Mouse (Mus musculus): ENCODE results near the gene Actrt2. TPM values are rescaled to one million over a fixed set of nuclear protein-coding genes. Genes with fewer than 3 reads are reported as not detected.

Gene Actrt2
- polyA plus RNA-seq, 1 experiment from 2014 or later: not detected

- ATAC-seq (ENCODE audit: insufficient read depth, low FRiP score, low read depth): no peak
- H3K4me1 ChIP-seq: no peaks in the 10 kb centered on the region
Observed at GRCm38 (mm10) chr4:154700921-154701412, 33.3 kb upstream of the Actrt2 start.

GRCm38 (mm10) chr4:154700436-154700835 is 32.8 kb upstream of the Actrt2 start:
- H3K4me1 ChIP-seq: no peaks in the 10 kb centered on the region
- no peaks in the 10 kb centered on the region for H3K36me3 ChIP-seq
- no peaks in the 10 kb centered on the region for H3K27me3 ChIP-seq (replicated peaks)
- H3K9ac ChIP-seq: no peak overlapping the region
- WGBS: 88% methylated on average over 6 of the region's 6 CpGs
- H3K27ac ChIP-seq: no peak overlapping the region
- ATAC-seq (ENCODE audit: insufficient read depth, low FRiP score, low read depth): no peak
- H3K4me2 ChIP-seq: no peak overlapping the region
- H3K9me3 ChIP-seq: no peaks in the 10 kb centered on the region
- H3K4me3 ChIP-seq (replicated peaks): no peak overlapping the region

More at GRCm38 (mm10) chr4:154700921-154701412, 33.3 kb upstream of the Actrt2 start:
- H3K27ac ChIP-seq: no peak overlapping the region
- H3K4me2 ChIP-seq: no peak overlapping the region
- H3K36me3 ChIP-seq: no peaks in the 10 kb centered on the region
- H3K9me3 ChIP-seq: no peaks in the 10 kb centered on the region
- no peak overlapping the region for H3K4me3 ChIP-seq (replicated peaks)
- no peaks in the 10 kb centered on the region for H3K27me3 ChIP-seq (replicated peaks)
- WGBS: 84% methylated on average over 13 of the region's 13 CpGs
- H3K9ac ChIP-seq: no peak overlapping the region

GRCm38 (mm10) chr4:154699236-154699635 is 31.6 kb upstream of the Actrt2 start:
- Histone ChIP-seq H3K36me3 (no peaks in the 10 kb centered on the region), H3K27ac (no peak overlapping the region), H3K9me3 (no peaks in the 10 kb centered on the region), H3K4me3 (replicated peaks) (no peak overlapping the region), H3K4me2 (no peak overlapping the region), H3K27me3 (replicated peaks) (no peaks in the 10 kb centered on the region), H3K9ac (no peak overlapping the region), H3K4me1 (no peaks in the 10 kb centered on the region)
- 75% methylated on average over 8 of the region's 8 CpGs for WGBS
- ATAC-seq (ENCODE audit: insufficient read depth, low FRiP score, low read depth): no peak

- no peak overlapping the region for H3K4me2 ChIP-seq
- no peak for ATAC-seq (ENCODE audit: insufficient read depth, low FRiP score, low read depth)
- H3K36me3 ChIP-seq: no peaks in the 10 kb centered on the region
- no peaks in the 10 kb centered on the region for H3K27me3 ChIP-seq (replicated peaks)
- no peak overlapping the region for H3K4me3 ChIP-seq (replicated peaks)
- H3K9me3 ChIP-seq: no peaks in the 10 kb centered on the region
- no peak overlapping the region for H3K27ac ChIP-seq
- WGBS: 100% methylated on average over 1 of the region's 1 CpGs
- H3K4me1 ChIP-seq: no peaks in the 10 kb centered on the region
- no peak overlapping the region for H3K9ac ChIP-seq
Observed at GRCm38 (mm10) chr4:154698631-154699030, 31.0 kb upstream of the Actrt2 start.

- Histone ChIP-seq H3K27me3 (replicated peaks) (no peaks in the 10 kb centered on the region), H3K4me1 (no peaks in the 10 kb centered on the region), H3K9me3 (no peaks in the 10 kb centered on the region), H3K4me3 (replicated peaks) (no peak overlapping the region), H3K9ac (no peak overlapping the region), H3K4me2 (no peak overlapping the region), H3K27ac (no peak overlapping the region), H3K36me3 (no peaks in the 10 kb centered on the region)
- ATAC-seq (ENCODE audit: insufficient read depth, low FRiP score, low read depth): no peak
- 71% methylated on average over 16 of the region's 16 CpGs for WGBS
Observed at GRCm38 (mm10) chr4:154698021-154698590, 30.4 kb upstream of the Actrt2 start.

GRCm38 (mm10) chr4:154697476-154697875 is 29.8 kb upstream of the Actrt2 start:
- WGBS: 76% methylated on average over 5 of the region's 5 CpGs
- no peak for ATAC-seq (ENCODE audit: insufficient read depth, low FRiP score, low read depth)
- H3K4me3 ChIP-seq (replicated peaks): no peak overlapping the region

GRCm38 (mm10) chr4:154696552-154696951 is 28.9 kb upstream of the Actrt2 start:
- no peak overlapping the region for H3K4me2 ChIP-seq
- no peaks in the 10 kb centered on the region for H3K9me3 ChIP-seq
- ATAC-seq (ENCODE audit: insufficient read depth, low FRiP score, low read depth): no peak
- no peaks in the 10 kb centered on the region for H3K27me3 ChIP-seq (replicated peaks)
- no peak overlapping the region for H3K9ac ChIP-seq
- no peak overlapping the region for H3K4me3 ChIP-seq (replicated peaks)
- H3K4me1 ChIP-seq: no peaks in the 10 kb centered on the region
- no peak overlapping the region for H3K27ac ChIP-seq
- WGBS: 71% methylated on average over 5 of the region's 5 CpGs
- no peaks in the 10 kb centered on the region for H3K36me3 ChIP-seq

More at GRCm38 (mm10) chr4:154697476-154697875, 29.8 kb upstream of the Actrt2 start:
- no peak overlapping the region for H3K27ac ChIP-seq
- no peak overlapping the region for H3K9ac ChIP-seq
- H3K4me1 ChIP-seq: no peaks in the 10 kb centered on the region
- no peaks in the 10 kb centered on the region for H3K27me3 ChIP-seq (replicated peaks)
- H3K36me3 ChIP-seq: no peaks in the 10 kb centered on the region
- H3K9me3 ChIP-seq: no peaks in the 10 kb centered on the region
- no peak overlapping the region for H3K4me2 ChIP-seq

- no peaks in the 10 kb centered on the region for H3K4me1 ChIP-seq
- H3K4me2 ChIP-seq: no peak overlapping the region
- no peak overlapping the region for H3K27ac ChIP-seq
- no peak overlapping the region for H3K9ac ChIP-seq
- no peak overlapping the region for H3K4me3 ChIP-seq (replicated peaks)
- H3K27me3 ChIP-seq (replicated peaks): no peaks in the 10 kb centered on the region
- 12% methylated on average over 4 of the region's 4 CpGs for WGBS
- H3K36me3 ChIP-seq: no peaks in the 10 kb centered on the region
- ATAC-seq (ENCODE audit: insufficient read depth, low FRiP score, low read depth): no peak
- no peaks in the 10 kb centered on the region for H3K9me3 ChIP-seq
Observed at GRCm38 (mm10) chr4:154696146-154696545, 28.5 kb upstream of the Actrt2 start.

GRCm38 (mm10) chr4:154694361-154694760 is 26.7 kb upstream of the Actrt2 start:
- H3K27ac ChIP-seq: no peak overlapping the region
- no peaks in the 10 kb centered on the region for H3K36me3 ChIP-seq
- no peaks in the 10 kb centered on the region for H3K27me3 ChIP-seq (replicated peaks)
- H3K4me1 ChIP-seq: no peaks in the 10 kb centered on the region
- no peak for ATAC-seq (ENCODE audit: insufficient read depth, low FRiP score, low read depth)
- 80% methylated on average over 5 of the region's 5 CpGs for WGBS
- H3K9me3 ChIP-seq: no peaks in the 10 kb centered on the region
- H3K4me2 ChIP-seq: no peak overlapping the region
- H3K4me3 ChIP-seq (replicated peaks): no peak overlapping the region
- no peak overlapping the region for H3K9ac ChIP-seq

GRCm38 (mm10) chr4:154693348-154694015 is 25.8 kb upstream of the Actrt2 start:
- Histone ChIP-seq H3K4me2 (no peak overlapping the region), H3K4me3 (replicated peaks) (no peak overlapping the region), H3K36me3 (no peaks in the 10 kb centered on the region), H3K27ac (no peak overlapping the region), H3K27me3 (replicated peaks) (no peaks in the 10 kb centered on the region), H3K9me3 (no peaks in the 10 kb centered on the region), H3K9ac (no peak overlapping the region), H3K4me1 (no peaks in the 10 kb centered on the region)
- no peak for ATAC-seq (ENCODE audit: insufficient read depth, low FRiP score, low read depth)
- 72% methylated on average over 20 of the region's 20 CpGs for WGBS

- Histone ChIP-seq H3K4me2 (no peak overlapping the region), H3K4me1 (no peaks in the 10 kb centered on the region), H3K9ac (no peak overlapping the region), H3K27ac (no peak overlapping the region), H3K36me3 (no peaks in the 10 kb centered on the region), H3K27me3 (replicated peaks) (no peaks in the 10 kb centered on the region; the same call in 1 of the 2 replicates), H3K4me3 (replicated peaks) (no peak overlapping the region), H3K9me3 (no peaks in the 10 kb centered on the region)
- WGBS: 70% methylated on average over 5 of the region's 5 CpGs
- ATAC-seq (ENCODE audit: insufficient read depth, low FRiP score, low read depth): no peak
Observed at GRCm38 (mm10) chr4:154683068-154683752, 15.5 kb upstream of the Actrt2 start.

- Histone ChIP-seq H3K27ac (no peak overlapping the region), H3K4me3 (replicated peaks) (no peak overlapping the region), H3K4me2 (no peak overlapping the region), H3K27me3 (replicated peaks) (no peaks in the 10 kb centered on the region; the same call in 1 of the 2 replicates), H3K9me3 (no peaks in the 10 kb centered on the region), H3K9ac (no peak overlapping the region), H3K4me1 (no peaks in the 10 kb centered on the region), H3K36me3 (no peaks in the 10 kb centered on the region)
- no peak for ATAC-seq (ENCODE audit: insufficient read depth, low FRiP score, low read depth)
- WGBS: 58% methylated on average over 14 of the region's 14 CpGs
Observed at GRCm38 (mm10) chr4:154682311-154682710, 14.6 kb upstream of the Actrt2 start.
